Mouse (Mus musculus) cerebellum, adult 9-10 months (tissue): Measurements from ENCODE around the gene Otulin.

Source experiments
- DNase-seq: peaks from one replicate; pipeline ENCODE4 v3.0.0; 2022

The Otulin gene

GRCm38 (mm10) chr15:27548110-27548509 is 82.4 kb downstream of the Otulin start:
- DNase-seq = no peak

- DNase-seq = no peak
Measured at GRCm38 (mm10) chr15:27545203-27545602, 85.3 kb downstream of the Otulin start.

- no peak for DNase-seq
Measured at GRCm38 (mm10) chr15:27539745-27540144, 90.7 kb downstream of the Otulin start.

GRCm38 (mm10) chr15:27537519-27538223 is 92.8 kb downstream of the Otulin start:
- no peak for DNase-seq

- DNase-seq = peak; percentile 46
Measured at GRCm38 (mm10) chr15:27536771-27537170, 93.7 kb downstream of the Otulin start.

- no peak for DNase-seq
Measured at GRCm38 (mm10) chr15:27536186-27536585, 94.3 kb downstream of the Otulin start.

- no peak for DNase-seq
Measured at GRCm38 (mm10) chr15:27535681-27536080, 94.8 kb downstream of the Otulin start.

- no peak for DNase-seq
Measured at GRCm38 (mm10) chr15:27533036-27533435, 97.5 kb downstream of the Otulin start.

- DNase-seq = no peak
Measured at GRCm38 (mm10) chr15:27530023-27530422, 100.5 kb downstream of the Otulin start.

- DNase-seq = no peak
Measured at GRCm38 (mm10) chr15:27528896-27529295, 101.6 kb downstream of the Otulin start.

- DNase-seq = no peak
Measured at GRCm38 (mm10) chr15:27525233-27526005, 105.1 kb downstream of the Otulin start.

GRCm38 (mm10) chr15:27519857-27520256 is 110.6 kb downstream of the Otulin start:
- no peak for DNase-seq

- DNase-seq = no peak
Measured at GRCm38 (mm10) chr15:27518026-27518425, 112.5 kb downstream of the Otulin start.

- DNase-seq = no peak
Measured at GRCm38 (mm10) chr15:27516927-27517326, 113.6 kb downstream of the Otulin start.

- DNase-seq = peak; percentile 80
Measured at GRCm38 (mm10) chr15:27508982-27509381, 121.5 kb downstream of the Otulin start.

GRCm38 (mm10) chr15:27508169-27508568 is 122.3 kb downstream of the Otulin start:
- no peak for DNase-seq

- no peak for DNase-seq
Measured at GRCm38 (mm10) chr15:27506893-27507596, 123.4 kb downstream of the Otulin start.

GRCm38 (mm10) chr15:27506127-27506886 is 124.2 kb downstream of the Otulin start:
- no peak for DNase-seq

GRCm38 (mm10) chr15:27503801-27504730 is 126.4 kb downstream of the Otulin start:
- no peak for DNase-seq

GRCm38 (mm10) chr15:27503221-27503620 is 127.3 kb downstream of the Otulin start:
- DNase-seq = no peak

- DNase-seq = no peak
Measured at GRCm38 (mm10) chr15:27502338-27502737, 128.2 kb downstream of the Otulin start.

GRCm38 (mm10) chr15:27500390-27500789 is 130.1 kb downstream of the Otulin start:
- no peak for DNase-seq
